Mouse (Mus musculus) liver, embryonic 14.5 days (tissue): ENCODE measurements around the gene Catsperz.
A peak's percentile ranks its signal among the peaks of the same experiment; 100 is the strongest.

Experiments
- CTCF ChIP-seq: IDR thresholded peaks from 2 replicates; pipeline ENCODE4 v1.5.1; 2016; ENCODE audit warnings: antibody characterized with exemption, low read depth, control low read depth
- EP300 ChIP-seq: IDR thresholded peaks from 2 replicates; pipeline ENCODE4 v1.6.1; 2016; ENCODE audit warnings: antibody characterized with exemption, low read depth

DNA sequence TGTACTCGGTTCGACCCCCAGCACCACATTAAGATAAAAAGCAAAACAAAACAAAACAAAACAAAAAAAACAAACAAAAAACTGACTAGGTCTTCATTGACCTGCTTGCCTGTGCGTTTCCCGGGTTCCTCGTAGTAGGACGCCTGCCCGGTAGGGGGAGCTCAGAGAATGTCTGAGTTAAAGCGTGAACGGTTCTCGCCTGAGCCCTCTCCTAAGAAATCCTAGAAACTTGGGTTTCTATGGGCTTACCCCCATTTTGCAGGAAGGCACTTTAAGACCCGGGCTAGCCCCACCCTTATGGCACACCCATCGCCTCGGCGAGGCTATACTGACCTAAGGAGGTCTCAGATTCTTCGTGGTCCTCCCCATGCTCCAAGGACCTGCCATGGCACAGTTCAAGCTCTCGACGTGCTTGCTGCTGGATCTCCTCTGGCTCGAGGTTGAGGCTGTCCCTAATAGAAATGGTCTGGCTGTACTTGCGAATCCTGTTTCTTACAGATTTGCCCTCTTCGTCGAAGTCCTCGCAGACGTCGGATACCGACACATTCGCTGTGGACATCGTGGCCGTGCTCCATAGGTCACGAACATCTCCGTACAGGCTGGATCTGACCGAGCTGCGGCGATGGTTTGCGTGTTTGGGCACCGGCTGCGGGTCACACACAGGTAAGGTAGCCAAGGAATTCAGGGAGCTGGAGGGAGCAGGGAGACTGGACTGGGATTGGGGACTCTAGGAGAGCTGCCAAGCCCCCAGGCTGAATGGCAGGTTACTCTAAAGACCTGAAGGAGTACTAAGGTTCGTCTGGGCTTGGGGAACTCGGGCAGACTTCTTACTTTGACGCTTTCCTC is 496 bp downstream of the Catsperz start:
- TF ChIP-seq EP300 (no peak), CTCF (peak; percentile 85)
